Mouse (Mus musculus): ENCODE measurements at regions not wholly inside any gene's neighbourhood (a gene's known extent, or its start where the extent isn't known, plus 50 kb on each side); places are given as distances from the start of the nearest gene placed in this dataset.

DNA sequence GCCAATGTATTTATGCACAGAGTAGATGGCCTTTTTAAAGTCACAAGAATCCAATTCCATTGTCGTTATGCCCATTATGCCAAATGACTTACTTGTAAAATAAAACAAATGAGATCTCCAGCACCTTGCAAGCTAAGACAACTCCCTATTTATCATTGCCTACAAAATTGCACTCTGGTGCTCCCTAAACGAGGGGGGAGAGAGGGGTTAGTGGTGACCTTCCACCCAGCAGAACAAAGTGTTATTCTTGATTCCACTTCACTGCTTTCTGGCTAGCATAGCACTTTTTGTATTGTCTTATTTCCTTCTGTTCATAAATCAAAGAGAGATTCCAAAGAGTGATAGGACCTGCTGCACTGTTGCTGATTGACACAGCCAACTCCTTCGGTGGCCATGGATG is 300.6 kb downstream of the Hdgfl1 start:
- Histone ChIP-seq H3K27me3 (ENCODE audit: control insufficient read depth, insufficient read depth, insufficient read length) (no peaks in the 10 kb centered on the region), H3K4me2 (ENCODE audit: low read depth) (no peak overlapping the region), H3K36me3 (ENCODE audit: control insufficient read depth, insufficient read depth) (no peaks in the 10 kb centered on the region), H3K79me2 (ENCODE audit: control insufficient read depth, insufficient read depth) (no peaks in the 10 kb centered on the region), H3K4me3 (no peak overlapping the region), H3ac (ENCODE audit: control insufficient read depth, insufficient read length) (no peak overlapping the region)
- TF ChIP-seq SRF (IDR thresholded peaks at IDR 0.05; ENCODE audit: control insufficient read depth, insufficient read length, low read depth): no peak
- TF ChIP-seq E2F4 (IDR thresholded peaks at IDR 0.05; ENCODE audit: insufficient read depth): no peak
- no peak for TF ChIP-seq MYOG (IDR thresholded peaks at IDR 0.05; ENCODE audit: control insufficient read depth in 1 of 3, insufficient read depth in 1 of 3, insufficient read length in 2 of 3, low read depth in 2 of 3)
- no peak for TF ChIP-seq TCF3 (IDR thresholded peaks at IDR 0.05; ENCODE audit: insufficient read length, low read depth)
- TF ChIP-seq MYOD1 (IDR thresholded peaks at IDR 0.05; ENCODE audit: control insufficient read depth in 1 of 3, insufficient read length in 2 of 3, low read depth in 2 of 3): no peak
- TF ChIP-seq POLR2A (IDR thresholded peaks at IDR 0.05; ENCODE audit: insufficient read length, low read depth): no peak
- TF ChIP-seq MAX (IDR thresholded peaks at IDR 0.05; ENCODE audit: low read depth): no peak
- TF ChIP-seq CEBPB (IDR thresholded peaks at IDR 0.05; ENCODE audit: insufficient read depth, poor library complexity, severe bottlenecking): no peak
- TF ChIP-seq POLR2AphosphoS2 (IDR thresholded peaks at IDR 0.05; ENCODE audit: insufficient read length, low read depth): no peak
- TF ChIP-seq REST (IDR thresholded peaks at IDR 0.05; ENCODE audit: insufficient read depth, insufficient read length): no peak
- no peak for TF ChIP-seq USF1 (IDR thresholded peaks at IDR 0.05; ENCODE audit: low read depth)
- TF ChIP-seq TCF12 (IDR thresholded peaks at IDR 0.05; ENCODE audit: insufficient read depth, poor library complexity, severe bottlenecking): no peak

DNA sequence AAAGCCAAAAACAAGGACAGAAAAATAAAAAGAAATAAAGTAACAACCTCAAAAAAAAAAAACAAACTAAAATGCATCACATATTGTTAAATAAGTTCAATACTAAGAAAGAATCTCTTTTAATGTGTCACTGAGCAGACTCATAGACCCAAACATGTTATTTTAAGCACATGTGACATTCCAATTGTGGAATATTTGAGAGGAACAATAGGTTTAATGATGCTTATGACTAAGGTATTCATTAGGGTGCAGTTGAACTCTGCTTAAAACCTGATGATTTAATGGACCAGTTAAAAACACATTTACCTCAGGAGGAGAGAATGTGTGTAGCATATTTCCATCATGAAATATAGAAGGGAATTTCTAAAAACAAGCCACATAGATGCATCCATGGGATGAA is 302.4 kb downstream of the Hdgfl1 start:
- Histone ChIP-seq H3K27me3 (ENCODE audit: control insufficient read depth, insufficient read depth, insufficient read length) (no peaks in the 10 kb centered on the region), H3ac (ENCODE audit: control insufficient read depth, insufficient read length) (no peak overlapping the region), H3K4me3 (no peak overlapping the region), H3K4me2 (ENCODE audit: low read depth) (no peak overlapping the region), H3K36me3 (ENCODE audit: control insufficient read depth, insufficient read depth) (no peaks in the 10 kb centered on the region), H3K79me2 (ENCODE audit: control insufficient read depth, insufficient read depth) (no peaks in the 10 kb centered on the region)
- TF ChIP-seq E2F4 (IDR thresholded peaks at IDR 0.05; ENCODE audit: insufficient read depth): no peak
- TF ChIP-seq TCF12 (IDR thresholded peaks at IDR 0.05; ENCODE audit: insufficient read depth, poor library complexity, severe bottlenecking): no peak
- no peak for TF ChIP-seq MYOG (IDR thresholded peaks at IDR 0.05; ENCODE audit: control insufficient read depth in 1 of 3, insufficient read depth in 1 of 3, insufficient read length in 2 of 3, low read depth in 2 of 3)
- TF ChIP-seq REST (IDR thresholded peaks at IDR 0.05; ENCODE audit: insufficient read depth, insufficient read length): no peak
- TF ChIP-seq MAX (IDR thresholded peaks at IDR 0.05; ENCODE audit: low read depth): no peak
- no peak for TF ChIP-seq CEBPB (IDR thresholded peaks at IDR 0.05; ENCODE audit: insufficient read depth, poor library complexity, severe bottlenecking)
- TF ChIP-seq USF1 (IDR thresholded peaks at IDR 0.05; ENCODE audit: low read depth): no peak
- TF ChIP-seq POLR2AphosphoS2 (IDR thresholded peaks at IDR 0.05; ENCODE audit: insufficient read length, low read depth): no peak
- no peak for TF ChIP-seq SRF (IDR thresholded peaks at IDR 0.05; ENCODE audit: control insufficient read depth, insufficient read length, low read depth)
- no peak for TF ChIP-seq MYOD1 (IDR thresholded peaks at IDR 0.05; ENCODE audit: control insufficient read depth in 1 of 3, insufficient read length in 2 of 3, low read depth in 2 of 3)
- TF ChIP-seq POLR2A (IDR thresholded peaks at IDR 0.05; ENCODE audit: insufficient read length, low read depth): no peak
- TF ChIP-seq TCF3 (IDR thresholded peaks at IDR 0.05; ENCODE audit: insufficient read length, low read depth): no peak

DNA sequence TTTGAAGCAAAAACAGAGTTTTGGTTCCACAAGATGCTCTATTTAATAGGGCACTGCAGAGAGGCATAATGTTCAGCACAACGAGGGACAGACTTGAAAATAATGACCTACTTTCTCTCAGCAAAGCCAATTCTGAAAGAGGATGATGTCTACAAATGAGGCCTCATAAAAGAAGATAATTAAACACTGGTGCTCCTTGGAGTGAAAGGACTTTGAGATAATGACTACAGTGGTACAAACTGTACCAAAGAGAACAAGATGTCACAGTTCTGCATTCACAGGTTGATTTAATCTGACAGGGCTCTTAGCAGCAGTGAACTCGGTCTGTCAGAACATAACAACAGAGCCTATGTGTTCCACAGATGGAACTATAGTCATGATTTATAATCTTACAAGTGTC is 305.4 kb downstream of the Hdgfl1 start:
- Histone ChIP-seq H3K4me2 (ENCODE audit: low read depth) (no peak overlapping the region), H3ac (ENCODE audit: control insufficient read depth, insufficient read length) (no peak overlapping the region), H3K4me3 (no peak overlapping the region), H3K27me3 (ENCODE audit: control insufficient read depth, insufficient read depth, insufficient read length) (no peaks in the 10 kb centered on the region), H3K79me2 (ENCODE audit: control insufficient read depth, insufficient read depth) (no peaks in the 10 kb centered on the region), H3K36me3 (ENCODE audit: control insufficient read depth, insufficient read depth) (no peaks in the 10 kb centered on the region)
- TF ChIP-seq REST (IDR thresholded peaks at IDR 0.05; ENCODE audit: insufficient read depth, insufficient read length) (no peak), POLR2AphosphoS2 (IDR thresholded peaks at IDR 0.05; ENCODE audit: insufficient read length, low read depth) (no peak), TCF3 (IDR thresholded peaks at IDR 0.05; ENCODE audit: insufficient read length, low read depth) (no peak), MAX (IDR thresholded peaks at IDR 0.05; ENCODE audit: low read depth) (no peak), MYOG (IDR thresholded peaks at IDR 0.05; ENCODE audit: control insufficient read depth in 1 of 3, insufficient read depth in 1 of 3, insufficient read length in 2 of 3, low read depth in 2 of 3) (no peak), SRF (IDR thresholded peaks at IDR 0.05; ENCODE audit: control insufficient read depth, insufficient read length, low read depth) (no peak), POLR2A (IDR thresholded peaks at IDR 0.05; ENCODE audit: insufficient read length, low read depth) (no peak), MYOD1 (IDR thresholded peaks at IDR 0.05; ENCODE audit: control insufficient read depth in 1 of 3, insufficient read length in 2 of 3, low read depth in 2 of 3) (no peak), CEBPB (IDR thresholded peaks at IDR 0.05; ENCODE audit: insufficient read depth, poor library complexity, severe bottlenecking) (no peak), E2F4 (IDR thresholded peaks at IDR 0.05; ENCODE audit: insufficient read depth) (no peak), USF1 (IDR thresholded peaks at IDR 0.05; ENCODE audit: low read depth) (no peak), TCF12 (IDR thresholded peaks at IDR 0.05; ENCODE audit: insufficient read depth, poor library complexity, severe bottlenecking) (no peak)

DNA sequence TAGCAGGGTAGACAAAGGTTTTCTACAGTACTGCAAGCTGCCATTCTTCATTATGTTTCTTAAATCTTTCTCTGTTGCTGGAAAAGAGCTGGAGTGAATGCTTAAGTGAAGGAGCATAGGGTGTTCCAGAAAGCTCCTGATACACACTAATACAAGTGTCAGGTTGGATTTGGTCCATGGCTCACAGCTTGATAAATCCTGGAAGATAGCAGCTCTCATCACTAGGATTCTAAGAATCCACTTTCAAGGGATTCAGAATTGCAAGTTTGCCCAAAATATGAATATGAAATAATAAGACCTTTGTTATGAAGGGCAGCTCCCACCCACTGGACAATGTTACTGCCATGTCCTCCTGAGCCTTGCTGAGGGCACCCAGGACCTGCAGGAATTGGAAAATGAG is 305.9 kb downstream of the Hdgfl1 start:
- no peaks in the 10 kb centered on the region for H3K36me3 ChIP-seq (ENCODE audit: control insufficient read depth, insufficient read depth)
- H3K4me2 ChIP-seq (ENCODE audit: low read depth): no peak overlapping the region
- H3K79me2 ChIP-seq (ENCODE audit: control insufficient read depth, insufficient read depth): no peaks in the 10 kb centered on the region
- H3K27me3 ChIP-seq (ENCODE audit: control insufficient read depth, insufficient read depth, insufficient read length): no peaks in the 10 kb centered on the region
- H3K4me3 ChIP-seq: no peak overlapping the region
- H3ac ChIP-seq (ENCODE audit: control insufficient read depth, insufficient read length): no peak overlapping the region
- no peak for TF ChIP-seq TCF3 (IDR thresholded peaks at IDR 0.05; ENCODE audit: insufficient read length, low read depth)
- no peak for TF ChIP-seq USF1 (IDR thresholded peaks at IDR 0.05; ENCODE audit: low read depth)
- TF ChIP-seq SRF (IDR thresholded peaks at IDR 0.05; ENCODE audit: control insufficient read depth, insufficient read length, low read depth): no peak
- no peak for TF ChIP-seq POLR2A (IDR thresholded peaks at IDR 0.05; ENCODE audit: insufficient read length, low read depth)
- no peak for TF ChIP-seq E2F4 (IDR thresholded peaks at IDR 0.05; ENCODE audit: insufficient read depth)
- TF ChIP-seq MAX (IDR thresholded peaks at IDR 0.05; ENCODE audit: low read depth): no peak
- TF ChIP-seq MYOD1 (IDR thresholded peaks at IDR 0.05; ENCODE audit: control insufficient read depth in 1 of 3, insufficient read length in 2 of 3, low read depth in 2 of 3): no peak
- TF ChIP-seq POLR2AphosphoS2 (IDR thresholded peaks at IDR 0.05; ENCODE audit: insufficient read length, low read depth): no peak
- TF ChIP-seq MYOG (IDR thresholded peaks at IDR 0.05; ENCODE audit: control insufficient read depth in 1 of 3, insufficient read depth in 1 of 3, insufficient read length in 2 of 3, low read depth in 2 of 3): no peak
- no peak for TF ChIP-seq CEBPB (IDR thresholded peaks at IDR 0.05; ENCODE audit: insufficient read depth, poor library complexity, severe bottlenecking)
- no peak for TF ChIP-seq TCF12 (IDR thresholded peaks at IDR 0.05; ENCODE audit: insufficient read depth, poor library complexity, severe bottlenecking)
- TF ChIP-seq REST (IDR thresholded peaks at IDR 0.05; ENCODE audit: insufficient read depth, insufficient read length): no peak

Data from myocyte (in vitro differentiated cells).